Mouse (Mus musculus): Measurements from ENCODE around the gene Pxdc1.
A peak's percentile ranks its signal among the peaks of the same experiment; 100 is the strongest.

Gene Pxdc1

DNA sequence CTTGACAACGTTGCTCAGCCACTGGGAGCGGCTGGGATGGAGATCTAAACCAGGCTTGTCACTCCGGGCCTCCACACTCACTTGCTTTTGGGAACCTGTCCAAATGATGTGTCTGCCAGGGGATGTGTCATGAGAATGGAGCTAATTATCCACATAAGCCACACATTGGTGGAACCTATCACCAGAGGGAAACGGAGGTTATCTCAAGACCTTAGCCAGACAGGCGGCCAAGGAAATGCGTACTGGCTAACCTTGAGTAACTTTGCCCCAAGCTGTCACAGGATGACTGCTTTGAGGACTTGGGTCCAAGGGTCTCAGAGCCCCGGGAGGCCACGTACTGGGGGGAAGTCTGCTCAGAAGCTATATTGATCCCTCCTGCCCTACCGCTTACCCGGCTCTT, 2.3 kb downstream of the Pxdc1 start:
- DNase-seq (ENCODE audit: low read depth): no peak

DNA sequence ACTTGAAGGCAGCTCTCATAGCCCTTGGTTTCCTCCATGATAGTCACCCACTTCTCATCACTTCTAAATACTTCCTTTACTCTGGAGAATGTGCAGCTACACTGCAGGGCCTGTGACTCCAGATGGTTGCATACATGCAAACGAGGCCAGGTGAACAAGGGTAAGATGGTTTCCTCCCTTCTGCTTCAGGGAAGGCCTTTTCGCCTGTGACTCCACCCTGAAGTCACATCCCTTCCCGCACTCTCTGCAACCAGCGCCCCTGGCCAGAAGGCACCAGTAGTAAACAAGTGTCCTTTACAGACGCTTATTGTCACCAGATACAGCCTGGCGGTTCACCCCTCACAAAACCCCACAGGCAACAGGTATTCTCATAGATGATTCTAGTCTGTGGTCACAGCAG, 2.9 kb downstream of the Pxdc1 start:
- DNase-seq (ENCODE audit: low read depth): no peak

GRCm38 (mm10) chr13:34647751-34648150, 5.5 kb downstream of the Pxdc1 start:
- DNase-seq (ENCODE audit: low read depth): no peak

DNA sequence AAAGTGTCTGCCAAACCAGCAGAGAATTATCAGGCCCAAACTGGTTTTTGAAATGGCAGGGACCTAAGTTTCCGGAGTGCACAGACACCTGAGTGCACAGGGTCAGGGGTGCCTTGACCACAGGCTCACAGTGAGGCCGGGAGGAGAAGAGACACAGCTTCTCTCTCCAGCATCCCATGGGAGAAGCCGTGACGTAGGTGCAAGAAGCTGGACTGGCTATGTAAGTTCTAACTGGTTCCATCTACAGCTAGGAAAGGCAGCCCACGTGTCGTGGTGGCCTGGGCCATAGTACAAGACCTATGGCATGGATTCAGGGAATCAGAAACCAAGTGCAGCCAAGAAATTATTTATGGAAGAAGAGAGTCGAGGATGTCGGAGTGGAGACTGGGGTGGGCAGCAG, 6.1 kb downstream of the Pxdc1 start:
- no peak for DNase-seq (ENCODE audit: low read depth)

DNA sequence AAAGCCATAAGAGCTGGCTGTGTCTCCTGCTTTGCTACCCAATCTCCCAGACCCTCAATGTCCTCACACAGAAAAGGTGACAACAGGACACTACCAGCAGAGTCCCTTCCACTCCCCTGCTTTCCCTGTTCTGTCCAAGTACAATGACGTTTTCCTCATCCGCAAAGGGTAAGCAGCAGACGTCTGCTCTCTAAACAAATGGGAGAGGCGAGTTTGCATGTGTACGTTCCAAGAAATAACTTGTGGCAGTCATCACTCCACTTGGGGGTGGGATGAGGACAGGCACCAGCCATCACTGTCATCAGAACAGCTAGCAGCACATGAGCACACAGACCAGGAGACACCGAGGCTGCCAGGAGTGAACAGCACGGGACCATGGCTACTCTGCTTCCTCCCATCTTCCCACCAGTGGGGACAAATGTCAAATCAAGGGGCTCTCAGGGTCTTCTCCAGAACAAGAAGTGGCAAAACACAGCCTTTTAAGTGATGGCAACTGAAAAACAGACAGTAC, 7.0 kb downstream of the Pxdc1 start:
- no peak for DNase-seq (ENCODE audit: low read depth)

DNA sequence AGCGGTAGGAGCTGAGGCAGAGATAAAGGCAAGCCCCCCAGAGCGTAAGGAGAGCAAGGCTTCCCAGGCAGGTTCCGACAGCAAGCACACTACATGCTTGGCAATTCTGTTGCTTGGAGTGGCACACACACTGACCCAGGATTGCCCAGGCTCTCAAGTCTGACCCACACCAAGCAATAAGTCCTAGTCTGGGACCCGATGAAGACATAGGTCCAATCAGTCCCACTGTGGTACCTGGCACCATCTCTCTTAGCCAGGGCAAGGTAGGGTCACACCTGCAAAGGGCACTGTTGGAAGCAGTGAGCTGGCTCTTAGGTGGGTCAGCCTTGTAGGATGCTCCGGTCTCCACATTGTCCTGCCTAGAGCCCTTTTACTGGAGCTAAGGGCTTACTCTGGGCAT, 7.8 kb downstream of the Pxdc1 start:
- DNase-seq (ENCODE audit: low read depth): no peak

- DNase-seq (ENCODE audit: low read depth): no peak
These were observed 8.9 kb downstream of the Pxdc1 start for GRCm38 (mm10) chr13:34644401-34644800.

- DNase-seq (ENCODE audit: low read depth): no peak
These were observed 9.4 kb downstream of the Pxdc1 start for GRCm38 (mm10) chr13:34643926-34644325.

DNA sequence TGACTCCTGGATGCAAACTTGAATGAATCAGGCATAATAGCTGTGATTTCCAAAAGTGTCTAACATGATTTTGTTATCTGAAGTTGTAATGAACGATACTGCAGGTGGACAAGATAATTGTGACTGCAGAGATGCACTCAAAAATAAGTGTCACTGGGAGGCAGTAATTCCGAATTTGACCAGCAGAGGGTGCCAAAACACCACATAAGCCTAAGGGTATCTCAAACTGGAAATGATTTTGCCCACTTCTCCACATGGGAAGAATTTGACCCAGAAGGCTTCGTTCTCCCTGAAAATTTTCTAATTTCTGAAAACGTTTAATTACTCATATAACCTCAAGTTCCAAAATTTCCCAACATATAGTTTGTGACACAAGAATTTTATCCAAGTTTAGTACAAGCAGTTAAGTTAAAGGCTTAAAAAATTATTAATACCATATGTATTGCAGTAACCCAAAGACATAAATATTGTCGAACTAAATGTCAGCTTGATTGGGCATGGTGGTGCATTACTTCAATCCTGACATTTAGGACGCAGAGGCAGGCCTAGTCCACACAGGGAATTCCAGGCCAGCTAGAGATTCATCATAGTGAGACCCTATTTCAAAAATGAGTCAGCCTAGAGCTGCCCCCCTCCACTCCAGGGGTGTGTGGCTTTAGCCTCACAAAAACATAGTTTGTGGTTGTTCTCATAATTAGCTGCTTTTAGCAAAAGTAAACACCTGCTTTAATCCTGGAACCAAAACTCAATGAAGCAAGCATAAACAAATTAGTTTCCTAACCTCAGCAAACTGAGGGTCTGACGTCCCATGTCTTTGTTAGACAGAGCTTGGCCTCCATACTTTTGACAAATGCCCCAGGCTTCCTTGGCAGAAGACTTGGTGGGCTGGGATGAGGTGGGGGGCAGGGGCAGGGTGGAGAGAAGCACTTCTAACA, 10.1 kb downstream of the Pxdc1 start:
- peak; percentile 46 for DNase-seq (ENCODE audit: low read depth)

GRCm38 (mm10) chr13:34641066-34641465, 12.2 kb downstream of the Pxdc1 start:
- DNase-seq (ENCODE audit: low read depth): no peak

GRCm38 (mm10) chr13:34635978-34636377, 17.3 kb downstream of the Pxdc1 start:
- no peak for DNase-seq (ENCODE audit: low read depth)

- DNase-seq (ENCODE audit: low read depth): no peak
These were observed 23.0 kb downstream of the Pxdc1 start for GRCm38 (mm10) chr13:34630319-34630718.

- DNase-seq (ENCODE audit: low read depth): no peak
These were observed 23.5 kb downstream of the Pxdc1 start for GRCm38 (mm10) chr13:34629741-34630140.

DNA sequence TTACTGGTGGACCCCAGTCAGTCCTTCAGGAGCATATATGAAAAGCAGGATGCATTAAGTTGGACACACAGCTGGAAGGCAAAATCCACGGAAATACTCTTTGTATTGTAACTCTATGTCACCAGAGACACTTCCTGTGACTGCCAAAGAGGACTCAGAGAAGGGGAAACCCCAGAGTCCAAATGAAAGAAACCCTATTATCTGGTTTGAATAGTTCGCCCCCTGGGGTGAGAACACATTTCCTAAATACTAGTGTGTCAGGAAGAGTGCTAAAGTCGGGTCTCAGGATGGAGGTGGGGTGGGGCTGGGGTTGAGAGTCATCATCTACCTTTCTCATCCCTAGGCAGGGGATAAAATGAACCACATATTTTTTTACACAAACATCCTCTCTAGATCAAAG, 25.8 kb downstream of the Pxdc1 start:
- DNase-seq (ENCODE audit: low read depth): no peak

GRCm38 (mm10) chr13:34624414-34624813, 28.9 kb downstream of the Pxdc1 start:
- no peak for DNase-seq (ENCODE audit: low read depth)

GRCm38 (mm10) chr13:34612402-34612801, 40.9 kb downstream of the Pxdc1 start:
- no peak for DNase-seq (ENCODE audit: low read depth)

DNA sequence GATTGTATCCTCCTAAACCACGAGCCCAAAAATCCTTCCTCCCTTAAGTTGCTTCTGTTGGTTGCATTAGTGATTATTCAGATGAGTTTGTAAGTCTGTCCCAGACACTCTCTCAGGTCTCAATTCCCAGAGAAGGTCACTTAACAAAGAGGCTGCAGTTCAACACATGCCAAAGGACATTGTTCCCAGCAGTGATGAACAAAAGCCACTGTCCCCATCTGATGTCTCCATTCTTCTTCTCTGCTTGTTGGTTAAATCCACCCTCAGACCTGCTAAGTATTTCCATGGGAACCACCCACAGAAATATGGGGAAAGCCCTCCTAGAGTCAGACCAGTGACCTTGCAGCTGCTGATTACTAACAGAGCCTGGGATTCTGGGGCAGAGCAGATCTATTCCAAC, 43.6 kb downstream of the Pxdc1 start:
- DNase-seq (ENCODE audit: low read depth): no peak

DNA sequence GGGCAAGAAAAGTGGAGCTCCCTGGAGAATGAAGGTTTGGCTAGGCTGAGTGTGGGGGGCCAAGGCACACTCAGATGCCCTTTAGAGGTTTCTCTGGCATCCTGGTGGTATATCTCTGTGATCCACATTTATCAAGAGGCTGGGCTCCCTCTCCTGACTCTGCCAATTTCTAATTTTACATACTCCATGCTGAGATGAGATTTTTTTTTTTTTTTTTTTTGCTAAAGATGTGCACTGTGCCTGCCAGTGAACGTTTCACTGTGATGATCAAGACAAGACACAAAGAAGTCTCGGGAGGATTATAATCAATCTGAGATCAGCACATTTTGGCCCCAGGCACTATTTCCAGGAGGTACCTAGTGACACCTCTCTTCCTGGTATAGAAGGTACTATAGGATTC, 46.2 kb downstream of the Pxdc1 start:
- DNase-seq (ENCODE audit: low read depth): no peak

DNA sequence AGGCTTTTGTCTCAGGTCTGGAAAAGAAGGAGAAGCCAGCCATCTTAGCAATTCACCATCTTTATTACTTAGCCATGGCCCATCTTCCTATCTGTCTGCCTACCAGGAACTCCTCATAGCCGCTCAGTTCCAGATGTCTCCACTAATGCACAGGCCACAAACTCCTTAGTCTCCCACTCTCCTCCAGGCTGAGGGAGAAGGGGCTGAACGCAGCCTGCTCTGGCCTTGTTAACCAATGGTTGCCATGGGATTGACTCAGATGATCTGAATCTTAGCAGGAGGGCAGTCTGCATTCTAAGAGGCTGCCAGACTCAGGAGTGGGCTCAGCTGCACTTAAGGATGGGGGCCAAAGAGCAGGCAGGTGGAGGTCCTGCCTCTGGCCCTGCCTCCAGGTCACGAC, 47.4 kb downstream of the Pxdc1 start:
- no peak for DNase-seq (ENCODE audit: low read depth)

DNA sequence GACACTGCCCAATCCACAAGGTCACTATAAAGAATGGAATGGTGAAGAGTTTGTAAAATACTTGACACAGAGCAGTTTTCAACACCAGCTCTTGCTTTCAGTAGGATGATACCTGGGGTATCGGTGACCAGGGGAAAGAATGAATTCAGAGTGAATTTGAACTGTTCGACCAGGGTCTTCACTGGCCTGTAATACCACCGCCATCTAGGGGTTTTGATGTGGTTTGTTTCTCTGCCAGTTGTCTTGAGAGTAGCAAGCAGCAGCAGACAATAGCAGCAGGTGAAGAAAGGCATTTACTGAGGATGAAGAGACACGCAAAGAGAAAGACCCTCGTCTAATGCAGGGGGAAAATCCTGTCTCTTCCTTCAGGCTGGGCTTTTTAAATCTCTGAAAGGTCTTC, 48.1 kb downstream of the Pxdc1 start:
- no peak for DNase-seq (ENCODE audit: low read depth)

DNA sequence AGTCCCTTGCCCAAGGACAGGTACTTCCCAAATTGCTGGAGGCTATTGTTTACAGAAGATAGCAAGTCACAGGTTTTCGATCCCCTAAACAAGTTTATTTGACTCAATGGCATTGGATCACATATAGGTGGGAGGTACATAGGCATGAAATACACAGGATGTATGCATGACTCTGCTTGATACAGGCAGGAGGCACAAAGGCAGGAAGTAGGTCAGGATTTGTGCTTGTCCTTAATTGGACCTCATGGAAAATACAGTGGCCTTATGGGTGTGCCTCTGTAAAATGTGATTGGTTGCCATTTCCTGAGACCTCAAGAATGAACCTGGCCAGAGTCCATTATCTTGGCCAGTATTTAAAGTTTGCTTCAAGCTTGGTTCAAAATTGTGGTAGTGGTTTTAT, 48.9 kb downstream of the Pxdc1 start:
- no peak for DNase-seq (ENCODE audit: low read depth)

DNA sequence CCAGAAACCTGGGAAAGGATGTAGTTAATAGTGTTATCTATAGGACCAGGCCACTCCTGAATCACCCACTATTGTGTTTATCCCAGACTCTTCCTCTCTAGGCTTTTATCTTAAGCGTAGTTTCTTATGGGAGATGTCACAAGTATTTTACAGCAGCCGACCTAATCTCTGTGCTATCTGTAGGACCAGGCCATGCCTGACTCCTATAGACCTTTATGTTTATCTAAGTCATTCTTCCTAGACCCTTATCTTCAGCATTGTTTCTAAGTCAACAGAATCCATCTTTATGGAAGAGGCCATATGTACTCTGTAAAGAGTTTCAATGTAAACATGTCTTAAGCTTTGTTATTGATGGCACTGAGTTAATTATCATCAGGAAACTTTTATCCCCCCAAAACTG, 50.5 kb downstream of the Pxdc1 start:
- DNase-seq (ENCODE audit: low read depth): no peak

GRCm38 (mm10) chr13:34596797-34597196, 56.5 kb downstream of the Pxdc1 start:
- DNase-seq (ENCODE audit: low read depth): no peak

Measured in c-Kit-positive CD71-positive TER-119-negative erythroid progenitor cells, embryonic 14.5 days (primary cell).